Mouse (Mus musculus) skeletal muscle tissue, adult 2 months (tissue): ENCODE data around the gene Gm17078.
"Not testable (repeated sequence)": the region's sequence is repeated elsewhere in the genome, so short reads cannot be mapped to it uniquely, and the experiment has no call there.

ENCODE experiments used
- DNase-seq: peaks from one replicate; pipeline ENCODE4 v3.0.0-alpha.2; 2012; ENCODE audit warnings: low read depth, low spot score

Gm17078 gene

GRCm38 (mm10) chr14:51611210-51611609 is at the start of gene Gm17078:
Gm17078 (minus strand) TSS chr14:51611310.
- no peak for DNase-seq

GRCm38 (mm10) chr14:51635566-51635965 is 24.5 kb upstream of the Gm17078 start, which contains the start of gene Gm4181:
Gm4181 (minus strand) TSS chr14:51635666.
- DNase-seq: not testable (repeated sequence)

DNA sequence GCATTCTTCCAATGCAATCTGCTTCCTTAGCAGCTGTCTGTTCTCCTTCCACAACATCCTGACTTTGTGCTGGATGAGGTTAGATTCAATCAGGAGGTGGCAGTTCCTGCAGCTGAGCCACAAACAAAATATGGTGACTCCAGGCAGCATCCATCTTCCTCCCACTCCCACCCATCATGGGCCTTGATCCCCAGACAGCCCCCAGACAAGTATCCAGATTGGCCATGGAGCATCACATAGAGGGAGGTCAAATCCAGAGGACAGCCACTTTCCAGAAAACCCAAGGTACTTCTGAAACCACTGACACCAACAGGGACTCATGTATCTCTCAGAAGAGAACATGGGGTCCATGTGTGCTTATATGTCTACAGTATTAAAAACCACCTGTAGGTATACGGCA is 21.3 kb upstream of the Gm17078 start:
- DNase-seq: not testable (repeated sequence)

- DNase-seq: not testable (repeated sequence)
These were observed 19.1 kb downstream of the Gm17078 start, which contains the start of gene Gm17174 for GRCm38 (mm10) chr14:51592039-51592438. Gm17174 (minus strand) TSS chr14:51592139.

DNA sequence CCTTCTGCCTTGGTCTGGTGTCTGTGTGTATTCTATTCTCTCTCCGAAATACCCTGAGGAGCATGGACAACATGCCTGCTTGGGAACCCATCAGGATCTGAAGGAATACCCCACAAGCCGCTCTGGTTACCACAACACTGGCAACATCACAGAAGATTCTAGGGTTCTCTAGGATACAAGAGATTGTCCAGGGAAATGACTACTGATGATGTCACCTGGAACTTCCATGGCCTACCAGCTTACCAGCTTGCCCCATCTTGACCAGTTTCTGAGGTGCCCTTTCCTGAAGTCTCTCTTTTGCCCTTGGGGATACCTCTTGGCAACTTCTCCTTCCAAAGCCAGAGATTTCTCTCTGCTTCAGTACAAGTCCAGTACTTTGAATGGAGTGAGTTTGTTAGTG is 37.1 kb downstream of the Gm17078 start, which contains the start of gene Gm17175:
TSS of gene Gm17175 (minus strand) at position 101 of the 400 bp plus-strand sequence.
- not testable (repeated sequence) for DNase-seq
